Mouse (Mus musculus) midbrain, postnatal 0 days (tissue): Measurements from ENCODE around the gene Rgs3. TPM values are rescaled to one million over a fixed set of nuclear protein-coding genes. Genes with fewer than 3 reads are reported as not detected.

ENCODE experiments used
- ATAC-seq: fragments of 200-750 bp; cut with Nextera tagmentation; 2 replicates; pipeline ENCODE4 v1.8.0; 2017; ENCODE audit warnings: moderate number of reproducible peaks, mild to moderate bottlenecking, moderate TSS enrichment, moderate library complexity; ENCODE audit not compliant: low FRiP score
- DNase-seq: peaks from one replicate; pipeline ENCODE4 v3.0.0-alpha.2; 2015; ENCODE audit warnings: low spot score
- H3K27ac ChIP-seq: fragments of 300-500 bp; sonication (generic); 2 replicates; pipeline ENCODE4 v1.5.1; 2014; ENCODE audit warnings: low read depth, mild to moderate bottlenecking, low read length, mixed read lengths
- H3K27me3 ChIP-seq: fragments of 300-500 bp; sonication (generic); 2 replicates; pipeline ENCODE4 v1.6.1; 2014; ENCODE audit warnings: low read length, control low read depth, mixed read lengths; ENCODE audit not compliant: insufficient read depth
- H3K36me3 ChIP-seq: fragments of 300-500 bp; sonication (generic); 2 replicates; pipeline ENCODE4 v1.6.1; 2014; ENCODE audit warnings: low read length, control low read depth, mixed read lengths; ENCODE audit not compliant: insufficient read depth
- H3K4me1 ChIP-seq: fragments of 300-500 bp; sonication (generic); 2 replicates; pipeline ENCODE4 v1.6.1; 2014; ENCODE audit warnings: mild to moderate bottlenecking, control low read depth, antibody characterized with exemption, low read length, mixed read lengths; ENCODE audit not compliant: insufficient read depth
- H3K4me2 ChIP-seq: fragments of 300-500 bp; sonication (generic); 2 replicates; pipeline ENCODE4 v1.6.1; 2014; ENCODE audit warnings: low read depth, mild to moderate bottlenecking, low read length, mixed read lengths; ENCODE audit not compliant: poor library complexity, severe bottlenecking
- H3K4me3 ChIP-seq: fragments of 300-500 bp; sonication (generic); 2 replicates; pipeline ENCODE4 v1.5.1; 2014; ENCODE audit warnings: low read depth, mild to moderate bottlenecking, low read length, moderate library complexity
- H3K9ac ChIP-seq: fragments of 300-500 bp; sonication (generic); replicated peaks from 2 replicates; pipeline ENCODE4 v1.6.1; 2014; ENCODE audit warnings: mild to moderate bottlenecking, low read length, moderate library complexity, mixed read lengths; ENCODE audit not compliant: poor library complexity, severe bottlenecking
- H3K9me3 ChIP-seq: fragments of 300-500 bp; sonication (generic); 2 replicates; pipeline ENCODE4 v1.6.1; 2016; ENCODE audit warnings: low read length, control low read depth
- CTCF ChIP-seq: IDR thresholded peaks from 2 replicates; pipeline ENCODE4 v1.5.1; 2016; ENCODE audit warnings: antibody characterized with exemption, mild to moderate bottlenecking
- WGBS: fragments of 180-500 bp; shearing (Covaris S2); extraction: QIAGEN DNeasy Blood & Tissue Kit; methylation state at CpG from one replicate; pipeline ENCODE4 v1.1.7; 2014; 5-methylcytosine and 5-hydroxymethylcytosine counted together
- polyA plus RNA-seq: library from polyadenylated mRNA; unstranded; fragments of >200 nt; fragmentation: Nextera tagmentation; extraction: Ambion mirVana; gene quantifications from 2 replicates; pipeline ENCODE4 v1.2.1, GENCODE M21; 2015
- total RNA-seq: library from RNA; depleted of rRNA; stranded (reverse); fragments of >200 nt; gene quantifications from 2 replicates; pipeline ENCODE4 v1.2.3, GENCODE M21; 2014

Gene Rgs3
- total and polyA plus RNA-seq, 2 experiments from 2014 or later = 55.6 to 89.4 TPM

DNA sequence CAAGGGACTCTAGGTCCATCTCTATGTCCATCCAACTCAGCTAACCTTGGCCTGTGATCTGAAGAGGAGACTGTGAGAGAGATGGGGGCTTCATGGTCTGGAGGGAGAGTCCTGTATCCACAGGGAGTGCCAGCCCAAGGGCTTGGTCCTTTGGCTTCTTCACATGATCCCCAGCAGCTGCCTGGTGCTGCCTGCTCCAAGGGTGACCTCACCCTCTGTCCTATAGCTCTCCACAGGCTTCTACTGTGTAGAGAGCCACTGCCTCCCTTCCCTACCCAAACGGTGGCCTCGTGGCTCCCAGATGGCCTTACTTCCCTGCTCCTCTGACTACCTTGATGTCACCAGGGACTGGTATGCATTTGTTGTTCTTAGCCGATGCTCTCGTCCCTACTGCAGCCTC lies 92.6 kb downstream of the Rgs3 start:
- H3K27me3 ChIP-seq = no peaks in the 10 kb centered on the region
- H3K4me2 ChIP-seq = no peak overlapping the region
- no peaks in the 10 kb centered on the region for H3K36me3 ChIP-seq
- 70% methylated on average over 4 of the region's 4 CpGs for WGBS
- no peak overlapping the region for H3K9ac ChIP-seq
- no peaks in the 10 kb centered on the region for H3K4me1 ChIP-seq
- no peaks in the 10 kb centered on the region for H3K9me3 ChIP-seq
- no peak for DNase-seq
- ATAC-seq = no peak
- H3K4me3 ChIP-seq = no peak overlapping the region
- H3K27ac ChIP-seq = no peak overlapping the region
- TF ChIP-seq CTCF = no peak

DNA sequence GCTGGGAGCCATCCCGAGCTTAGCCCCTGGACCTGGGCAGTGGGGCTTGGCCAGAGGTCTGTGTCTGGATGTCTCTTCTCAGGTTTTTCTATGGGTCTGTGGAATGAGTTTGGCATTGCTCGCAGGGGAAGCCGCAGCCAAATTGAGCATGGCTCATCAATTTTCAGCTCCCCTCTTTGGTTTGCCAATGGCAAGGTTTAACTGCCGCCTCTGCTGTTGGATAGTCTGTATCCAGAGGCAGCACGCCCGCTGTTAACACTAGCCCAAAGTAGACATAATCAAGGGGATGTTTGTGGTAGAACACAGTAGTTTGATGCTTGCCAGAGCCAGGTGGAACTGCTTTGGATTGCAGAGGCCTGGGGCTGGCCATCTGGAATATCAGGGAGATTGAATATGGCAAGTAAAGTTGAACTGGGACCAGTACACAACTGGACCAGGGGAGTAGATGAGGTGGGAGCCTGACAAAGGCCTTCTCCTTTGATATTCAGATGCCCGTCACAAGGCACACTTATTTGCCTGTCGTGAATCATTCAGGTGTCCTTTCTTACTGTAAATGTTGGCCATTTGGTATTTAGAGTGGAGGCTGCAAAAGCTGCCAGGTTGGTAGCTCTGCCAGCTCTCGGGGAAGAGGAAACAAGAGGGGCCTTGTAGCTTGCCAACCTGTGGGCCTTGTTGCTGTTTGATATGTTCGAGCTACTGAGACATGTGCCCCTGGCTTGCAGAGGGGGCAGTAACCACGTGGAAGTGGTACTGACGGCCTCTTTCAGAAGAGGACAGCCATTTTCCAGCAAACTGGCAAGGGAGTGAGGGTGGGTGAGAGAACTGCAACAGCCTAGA lies 93.5 kb downstream of the Rgs3 start:
- H3K9ac ChIP-seq = no peak overlapping the region
- no peak for TF ChIP-seq CTCF
- H3K27ac ChIP-seq = no peak overlapping the region
- no peaks in the 10 kb centered on the region for H3K36me3 ChIP-seq
- H3K4me2 ChIP-seq = no peak overlapping the region
- WGBS = 78% methylated on average over 12 of the region's 12 CpGs
- DNase-seq (no peak), ATAC-seq (no peak)
- H3K9me3 ChIP-seq = no peaks in the 10 kb centered on the region
- H3K4me1 ChIP-seq = no peaks in the 10 kb centered on the region
- H3K27me3 ChIP-seq = no peaks in the 10 kb centered on the region
- no peak overlapping the region for H3K4me3 ChIP-seq

DNA sequence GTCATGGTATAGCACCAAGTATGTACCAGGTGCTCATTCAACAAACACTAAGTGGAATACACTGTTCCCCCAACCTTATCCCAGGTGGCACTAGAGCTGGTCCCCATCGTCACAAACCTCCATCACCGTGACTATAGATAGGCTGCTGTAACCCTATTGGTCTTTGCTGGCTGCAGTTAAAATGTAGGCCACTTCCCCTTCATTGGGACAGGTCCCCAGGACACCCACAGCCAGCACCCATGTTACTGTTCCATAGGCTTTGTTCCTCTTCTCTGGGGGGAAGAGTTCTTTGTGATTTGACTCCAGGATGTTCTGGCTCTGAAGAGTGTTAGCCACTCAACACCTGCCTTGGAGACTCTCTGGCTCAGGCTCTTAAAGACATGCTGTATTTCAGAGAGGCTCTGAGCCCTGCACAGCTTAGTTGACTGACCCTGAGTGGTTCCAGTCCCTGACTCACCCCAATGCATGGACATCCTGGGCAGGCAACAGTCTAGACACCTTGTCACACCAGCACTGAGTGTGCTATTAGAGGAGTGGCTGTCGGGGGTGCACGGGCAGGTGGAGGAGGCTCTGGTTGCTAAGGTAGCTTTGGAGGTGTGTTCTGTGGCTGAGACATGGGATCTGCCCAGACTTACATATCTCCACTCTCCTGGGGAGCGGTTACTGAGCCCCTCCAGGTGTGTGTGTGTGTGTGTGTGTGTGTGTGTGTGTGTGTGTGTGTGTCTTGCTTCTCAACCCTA lies 94.4 kb downstream of the Rgs3 start:
- Histone ChIP-seq H3K9ac (no peak overlapping the region), H3K27ac (no peak overlapping the region), H3K27me3 (no peaks in the 10 kb centered on the region), H3K4me1 (no peaks in the 10 kb centered on the region), H3K9me3 (no peaks in the 10 kb centered on the region), H3K4me2 (no peak overlapping the region), H3K4me3 (no peak overlapping the region), H3K36me3 (no peaks in the 10 kb centered on the region)
- no peak for TF ChIP-seq CTCF
- WGBS = 90% methylated on average over 5 of the region's 5 CpGs
- DNase-seq = no peak
- ATAC-seq = no peak

DNA sequence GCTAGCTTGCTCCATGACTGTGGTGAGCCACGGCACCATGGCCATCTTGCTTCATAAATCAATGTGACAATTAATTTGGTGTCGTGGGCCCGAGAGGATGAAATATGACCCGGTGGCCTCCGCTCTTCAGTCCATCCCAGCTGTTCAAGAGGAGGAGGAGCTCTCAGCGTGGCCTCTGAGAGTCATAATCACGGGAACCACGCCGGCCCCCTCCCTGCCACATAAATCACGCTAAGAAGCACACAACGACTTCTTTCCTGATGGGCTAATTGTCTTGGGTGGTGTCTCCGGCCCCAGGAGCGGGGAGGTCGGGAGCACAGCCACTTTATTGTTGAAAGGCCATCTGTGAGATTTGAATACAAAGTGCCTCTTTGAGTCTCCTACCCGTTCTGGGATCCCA lies 99.6 kb downstream of the Rgs3 start:
- ATAC-seq = no peak
- H3K27ac ChIP-seq = no peak overlapping the region
- no peak for DNase-seq
- WGBS = 49% methylated on average over 15 of the region's 15 CpGs
- H3K27me3 ChIP-seq = no peaks in the 10 kb centered on the region
- H3K9ac ChIP-seq = no peak overlapping the region
- no peak overlapping the region for H3K4me3 ChIP-seq
- H3K36me3 ChIP-seq = no peaks in the 10 kb centered on the region
- peaks cover 13% of the 10 kb centered on the region; the same call in 1 of the 2 replicates for H3K4me1 ChIP-seq
- TF ChIP-seq CTCF = no peak
- H3K9me3 ChIP-seq = no peaks in the 10 kb centered on the region
- no peak overlapping the region for H3K4me2 ChIP-seq

DNA sequence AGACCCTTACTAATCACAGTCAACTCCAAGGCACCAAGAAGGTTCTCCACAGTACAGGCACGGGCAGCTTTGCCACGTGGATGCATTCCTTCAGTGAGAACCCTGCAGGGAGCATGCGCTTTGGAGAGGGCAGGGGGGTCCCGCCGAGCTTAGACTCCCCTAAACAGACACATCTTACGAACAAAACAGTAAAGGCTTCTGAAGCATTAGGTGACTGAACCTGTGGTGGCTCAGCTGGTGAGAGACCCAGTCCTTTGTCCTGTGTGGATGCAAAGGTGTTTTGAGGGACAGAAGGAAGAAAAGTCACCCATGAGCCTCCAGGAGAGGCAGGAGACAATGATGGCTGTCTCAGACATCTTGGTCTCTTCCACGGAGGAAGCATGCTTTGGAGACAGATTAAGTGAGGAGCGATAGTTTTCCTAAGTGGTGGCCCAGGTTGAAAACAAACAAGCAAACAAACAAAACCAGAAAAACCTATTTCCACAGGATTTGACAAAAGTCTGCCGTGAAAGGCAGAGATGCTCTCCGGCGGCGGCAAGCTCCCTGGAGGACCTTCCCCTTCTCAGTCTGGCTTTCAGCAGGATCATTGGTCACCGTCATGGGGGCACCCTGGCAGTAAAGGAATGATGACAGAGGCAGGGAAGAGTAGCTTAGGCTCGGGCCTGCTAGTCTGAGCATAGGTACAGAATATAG lies 100.4 kb downstream of the Rgs3 start:
- Histone ChIP-seq H3K27ac (no peak overlapping the region), H3K9ac (no peak overlapping the region)

More for the DNA sequence above, 100.4 kb downstream of the Rgs3 start:
- 15% methylated on average over 14 of the region's 14 CpGs for WGBS
- no peak overlapping the region for H3K4me2 ChIP-seq
- no peaks in the 10 kb centered on the region for H3K9me3 ChIP-seq
- no peak for TF ChIP-seq CTCF
- DNase-seq = no peak
- ATAC-seq = no peak
- H3K4me1 ChIP-seq = peaks cover 13% of the 10 kb centered on the region; the same call in 1 of the 2 replicates
- H3K4me3 ChIP-seq = no peak overlapping the region
- H3K36me3 ChIP-seq = no peaks in the 10 kb centered on the region
- no peaks in the 10 kb centered on the region for H3K27me3 ChIP-seq
